Mouse (Mus musculus) spleen, postnatal 0 days (tissue): ENCODE data around the gene Zfp420. TPM values are rescaled to one million over a fixed set of nuclear protein-coding genes. Genes with fewer than 3 reads are reported as not detected.

Experiments
- polyA plus RNA-seq: library from polyadenylated mRNA; unstranded; fragments of >200 nt; fragmentation: Nextera tagmentation; extraction: Ambion mirVana; gene quantifications from 2 replicates; pipeline ENCODE4 v1.2.1, GENCODE M21; 2015

Gene Zfp420
- polyA plus RNA-seq = 1.7 and 1.9 TPM in 2 replicates

DNA sequence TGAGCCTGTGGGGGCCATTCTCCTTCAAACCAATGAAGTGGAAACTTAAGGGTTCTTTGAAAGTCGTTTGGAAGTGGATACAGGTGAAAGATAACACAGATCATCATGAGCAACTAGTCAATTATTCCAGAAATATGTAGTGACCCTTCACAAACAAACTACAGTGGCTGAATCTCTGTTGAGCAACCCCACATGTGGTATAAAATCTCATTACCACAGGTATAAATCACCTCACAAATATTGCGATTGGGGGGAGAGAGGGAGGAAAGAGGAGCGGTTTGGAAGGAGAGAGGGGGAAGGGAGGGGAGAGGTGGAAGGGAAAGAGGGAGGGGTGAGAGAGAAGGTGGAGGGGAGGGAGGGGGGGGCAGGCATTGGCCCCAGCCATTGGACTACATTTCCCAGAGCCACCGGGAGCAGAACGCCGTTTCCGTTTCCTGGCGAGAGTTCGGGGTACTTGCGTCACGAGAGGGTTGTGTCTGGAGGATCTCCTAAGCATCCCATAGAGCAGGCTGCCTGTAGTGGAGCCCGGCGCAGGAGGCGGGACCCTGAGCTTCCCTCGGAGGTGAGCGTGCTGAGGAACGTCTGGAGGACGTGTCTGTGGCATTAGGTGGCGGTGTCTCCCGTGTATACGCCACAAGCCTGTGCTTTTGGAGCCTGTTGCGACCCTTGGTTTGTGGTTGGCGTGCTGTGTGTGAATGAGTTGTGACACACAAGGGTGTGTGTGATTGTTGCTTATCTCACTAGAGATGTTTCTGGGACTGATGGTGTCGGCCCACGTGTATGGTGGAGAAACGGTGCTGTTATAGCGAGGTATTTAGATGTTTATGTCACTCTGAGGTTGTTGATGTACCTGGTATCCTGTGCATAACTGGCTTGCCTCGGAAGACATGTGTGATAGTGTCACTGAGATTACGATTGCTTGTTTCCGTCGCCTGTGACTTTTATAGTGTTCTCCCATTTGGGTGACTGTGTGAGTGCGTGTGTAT, at the start of gene Zfp420:
Gene Zfp420, plus strand, starts transcription at position 448 of the 986 bp plus-strand sequence.

DNA sequence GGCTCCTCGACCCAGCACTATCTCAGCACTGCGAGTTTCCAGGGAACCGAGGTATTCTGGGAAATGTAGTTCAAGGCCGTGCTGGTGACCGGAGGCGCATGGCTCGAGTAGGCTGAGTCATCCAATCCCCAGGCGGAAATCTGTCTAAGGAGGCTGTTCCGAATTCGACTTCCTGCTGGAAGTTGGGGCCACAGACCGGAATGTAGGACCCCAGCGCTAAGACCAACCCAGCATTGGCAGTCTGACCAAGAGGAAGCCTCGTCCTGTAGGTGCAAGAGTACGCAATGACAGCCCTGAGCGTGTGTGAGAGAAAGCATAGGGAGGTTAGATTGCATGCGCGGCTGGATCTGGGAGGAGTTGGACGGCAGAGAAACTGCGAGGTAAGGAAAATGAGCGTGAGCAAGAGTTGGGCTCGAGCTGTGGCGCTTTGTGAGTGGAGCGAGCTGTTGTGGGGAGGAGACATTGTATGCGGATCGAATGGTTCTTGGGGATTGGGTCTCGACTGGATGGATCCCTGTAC, 43.8 kb upstream of the Zfp420 start, which contains the start of gene Zfp790:
Gene Zfp790, plus strand, starts transcription at position 205 of the 520 bp plus-strand sequence.

DNA sequence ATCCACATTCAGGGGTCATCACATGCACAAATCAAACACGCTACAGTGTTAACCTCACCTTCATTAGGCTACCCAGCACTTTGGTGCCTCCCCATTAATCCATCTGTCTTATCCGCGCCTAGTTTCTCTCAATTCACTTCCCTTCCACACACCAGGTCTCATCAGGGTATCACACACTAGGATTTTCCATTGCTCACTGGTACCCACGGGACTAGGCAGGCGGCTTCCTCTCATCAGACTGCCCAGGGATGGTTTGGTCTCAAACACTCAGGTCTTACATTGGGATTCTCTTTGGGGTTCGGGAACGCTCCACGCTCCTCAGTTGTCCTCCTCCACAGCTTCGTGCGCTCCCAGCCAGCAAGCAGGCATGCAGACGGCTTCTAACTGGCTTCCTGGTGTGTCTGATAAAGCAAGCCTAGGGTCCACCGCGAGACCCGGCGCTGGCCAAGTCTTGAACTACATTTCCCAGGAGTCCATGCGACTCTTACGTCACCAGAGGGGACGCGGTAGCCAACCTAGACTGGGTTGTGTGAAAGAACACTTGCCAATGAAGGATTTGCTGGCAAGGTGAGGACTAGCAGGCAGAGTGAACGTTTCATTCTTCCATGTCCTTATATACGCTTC, 6.4 kb upstream of the Zfp420 start, which contains the start of gene Zfp940:
Gene Zfp940, minus strand, starts transcription at position 451 of the 624 bp plus-strand sequence.

DNA sequence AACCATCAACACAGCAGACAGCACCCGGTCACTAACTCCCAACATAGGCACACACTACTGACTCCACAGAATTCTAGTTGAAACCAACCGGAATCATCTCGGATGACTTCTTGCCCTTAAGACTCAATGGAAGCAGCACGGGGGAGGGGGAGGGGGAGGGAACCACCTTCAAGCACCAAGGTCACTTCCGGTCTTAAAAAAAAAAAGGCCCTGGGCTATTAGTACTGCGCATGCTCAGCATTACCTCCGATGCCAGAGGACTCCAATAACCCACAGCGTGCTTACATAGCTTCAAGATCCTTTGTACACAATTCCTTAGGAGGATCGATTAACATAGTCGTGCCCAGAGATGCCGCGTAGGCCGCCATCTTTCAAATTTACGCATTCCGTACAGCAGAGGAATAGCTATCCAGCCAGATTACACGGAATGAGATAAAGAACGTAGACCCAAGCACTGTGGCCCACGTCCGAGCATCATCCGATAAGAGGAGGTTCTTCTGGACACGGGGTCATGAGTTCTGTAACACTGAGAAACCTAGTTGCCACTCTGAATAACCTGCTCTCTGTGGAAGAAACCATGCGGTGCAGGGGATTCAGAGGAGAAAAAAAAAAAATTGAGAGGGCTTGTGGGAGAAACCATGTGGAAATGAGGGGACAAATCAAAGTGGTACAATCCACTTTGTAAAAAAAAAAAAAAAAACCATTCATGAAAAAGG, 46.3 kb downstream of the Zfp420 start, which contains the start of gene Zfp27:
Gene Zfp27, minus strand, starts transcription at position 607 of the 716 bp plus-strand sequence.

DNA sequence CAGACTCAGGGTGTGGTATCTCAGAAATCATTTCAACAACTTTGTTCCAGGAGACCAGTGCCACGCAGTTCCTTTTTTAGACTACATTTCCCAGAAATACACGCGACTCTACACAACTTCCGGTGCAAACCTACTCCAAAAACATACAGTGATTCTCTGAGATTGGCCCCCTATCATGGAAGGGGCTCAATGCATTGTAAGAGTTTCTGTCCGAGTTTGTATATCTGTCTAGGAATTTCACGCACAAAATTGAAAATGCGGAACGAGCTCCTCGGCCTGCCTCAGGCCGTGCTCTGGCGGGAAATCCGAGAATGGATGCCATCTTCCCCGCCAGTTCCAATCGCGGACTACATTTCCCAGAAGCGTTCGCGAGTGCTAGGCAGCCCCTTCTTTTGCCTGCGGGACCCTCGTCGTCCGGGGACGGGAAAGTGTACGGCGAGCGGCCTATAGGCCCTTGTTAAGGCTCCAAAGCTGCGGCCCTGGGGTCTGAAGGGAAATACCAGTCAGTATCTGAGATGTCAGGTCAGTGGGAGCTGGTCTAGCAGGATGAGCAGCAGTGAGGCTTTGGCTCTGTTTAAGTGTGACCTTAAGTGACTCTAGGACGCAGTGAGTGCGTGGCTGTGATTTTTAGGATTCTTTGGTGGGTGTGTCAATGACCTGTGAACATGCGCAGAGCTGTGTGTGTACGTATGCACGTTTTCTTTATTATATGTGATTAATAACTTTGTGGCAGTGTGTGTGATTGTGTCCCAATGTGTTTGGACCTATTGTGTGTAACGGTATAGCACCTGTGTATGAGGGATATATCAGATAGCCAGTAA, 48.6 kb downstream of the Zfp420 start, which contains the start of gene Zfp383:
Gene Zfp383, plus strand, starts transcription at position 94 of the 821 bp plus-strand sequence.

Other genes starting within 250 kb of the Zfp420 start
- not detected in 2 replicates for gene Catsperg2, start 132.9 kb upstream of the Zfp420 start, polyA plus RNA-seq
- gene Zfp84, start 91.4 kb upstream of the Zfp420 start, polyA plus RNA-seq = 4.4 and 4.6 TPM in 2 replicates
- gene Zfp30, start 76.0 kb upstream of the Zfp420 start, polyA plus RNA-seq = 1.3 and 2.1 TPM in 2 replicates
- gene Zfp790, start 43.9 kb upstream of the Zfp420 start, polyA plus RNA-seq = 3.5 and 4.7 TPM in 2 replicates
- 1.3 and 1.4 TPM in 2 replicates for gene Zfp940, start 6.3 kb upstream of the Zfp420 start, polyA plus RNA-seq
- 2.2 and 2.4 TPM in 2 replicates for gene Zfp27, start 46.6 kb downstream of the Zfp420 start, polyA plus RNA-seq
- gene Zfp383, start 48.2 kb downstream of the Zfp420 start, polyA plus RNA-seq = 1.2 TPM in 2 replicates
- 2.9 and 3.1 TPM in 2 replicates for gene Zfp74, start 94.1 kb downstream of the Zfp420 start, polyA plus RNA-seq
- gene Zfp568, start 124.0 kb downstream of the Zfp420 start, polyA plus RNA-seq = 3.4 and 3.5 TPM in 2 replicates
- gene Zfp14, start 191.4 kb downstream of the Zfp420 start, polyA plus RNA-seq = 0.64 and 0.75 TPM in 2 replicates
- 1.5 and 2.6 TPM in 2 replicates for gene Zfp82, start 212.9 kb downstream of the Zfp420 start, polyA plus RNA-seq
- gene Gm26920, start 230.4 kb downstream of the Zfp420 start, polyA plus RNA-seq = 0.84 TPM in 1 of 2 replicates, not detected in the other
- gene Zfp566, start 230.5 kb downstream of the Zfp420 start, polyA plus RNA-seq = 2.7 and 5.3 TPM in 2 replicates
- gene Zfp260, start 234.8 kb downstream of the Zfp420 start, polyA plus RNA-seq = 19.7 and 22.8 TPM in 2 replicates